24 mouse cellular contexts compared by ENCODE assay signal in the genomic region with DNA sequence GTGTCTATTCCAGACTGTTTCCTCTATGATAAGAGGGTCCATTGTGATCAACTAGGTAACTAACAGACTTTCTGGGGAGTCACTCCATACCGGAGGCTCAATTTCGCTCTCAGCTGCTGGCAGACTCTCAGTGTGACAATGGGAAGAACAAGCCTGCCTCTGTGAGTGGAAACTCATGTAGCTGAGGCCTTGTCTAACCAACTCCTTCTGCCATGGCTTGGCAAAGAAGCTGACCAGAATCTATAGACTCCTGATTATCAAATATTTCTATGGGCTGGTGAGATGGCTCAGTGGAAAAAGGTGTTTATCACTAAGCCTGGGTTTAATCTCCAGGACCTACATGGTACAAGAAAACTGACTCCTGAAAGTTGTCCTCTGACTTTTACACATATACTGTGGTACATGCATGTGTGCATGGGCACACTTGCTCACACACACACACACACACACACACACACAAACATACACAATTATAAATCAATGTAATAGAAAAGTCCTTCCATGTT. TPM values are rescaled to one million over a fixed set of nuclear protein-coding genes. Genes with fewer than 3 reads are reported as not detected.
DNase-seq lines count a peak whose midpoint lies in the region; ATAC-seq and TF ChIP-seq lines count a peak whose summit lies in the region.
"Had no signal": no experiment of that assay in that cellular context is flagged by ENCODE, and none has a peak within 500 bp of the region (broad histone marks: within the 10 kb centered on the region; RNA-seq: fewer than 3 reads in every experiment).

No protein-coding gene starts in this region.

- no peak for TF ChIP-seq POLR2A in MEL (IDR thresholded peaks at IDR 0.05; ENCODE audit: control insufficient read depth in 1 of 2, insufficient read depth in 1 of 2, low read depth in 1 of 2, low read length in 2 of 2, poor library complexity in 1 of 2)

- 56% methylated on average over 2 of the region's 2 CpGs for WGBS in heart, embryonic 13.5 days
- WGBS in liver, embryonic 11.5 days, result 57% methylated on average over 2 of the region's 2 CpGs
- WGBS in liver, embryonic 16.5 days (ENCODE audit: insufficient replicate concordance), result 31% methylated on average over 2 of the region's 2 CpGs
- 82% methylated on average over 2 of the region's 2 CpGs for WGBS in forebrain, embryonic 16.5 days

- H3K27ac ChIP-seq in heart, embryonic 13.5 days (replicated peaks), result 0 out of 2 replicates have a peak overlapping the region, but pooled peaks have one; percentile 12
- peak overlapping the region; percentile 42; the same call in 1 of the 2 replicates for H3K27ac ChIP-seq in MEL (ENCODE audit: control insufficient read depth, low read depth, low read length)
- H3K27ac ChIP-seq in liver, embryonic 11.5 days (ENCODE audit: low read depth, low read length), result peak overlapping the region; percentile 95; the same call in 1 of the 2 replicates
- peak overlapping the region; percentile 54 for H3K27ac ChIP-seq in liver, embryonic 16.5 days (ENCODE audit: low read length)
- H3K27ac ChIP-seq in forebrain, embryonic 16.5 days (ENCODE audit: low read length), result no peak overlapping the region
- H3K27ac ChIP-seq: forebrain, embryonic 12.5 days; hindbrain, embryonic 13.5 days; neural tube, embryonic 15.5 days had no signal

- no peak overlapping the region for H3K4me2 ChIP-seq in heart, embryonic 13.5 days
- H3K4me2 ChIP-seq in liver, embryonic 11.5 days, result no peak overlapping the region
- H3K4me2 ChIP-seq in liver, embryonic 16.5 days (ENCODE audit: low read depth, low read length), result no peak overlapping the region
- H3K4me2 ChIP-seq in forebrain, embryonic 16.5 days (ENCODE audit: low read length), result no peak overlapping the region
- H3K4me2 ChIP-seq: forebrain, embryonic 12.5 days; hindbrain, embryonic 13.5 days; neural tube, embryonic 15.5 days had no signal

- TF ChIP-seq RAD21 in MEL (IDR thresholded peaks at IDR 0.05; ENCODE audit: low read depth, low read length), result no peak

- DNase-seq in heart, postnatal 25 days (ENCODE audit: low spot score), result no peak
- DNase-seq in MEL (ENCODE audit: low read depth, low spot score), result peak; percentile 20
- DNase-seq in liver, embryonic 11.5 days (ENCODE audit: low spot score), result no peak
- no peak for DNase-seq in cerebellum, adult 11 months
- DNase-seq in cerebellum, postnatal 14 days, result no peak
- DNase-seq: adrenal gland, postnatal 14 days; cerebellum, adult 18-20 months; cerebellum, postnatal 10 days; gastrocnemius, postnatal 14 days; heart, postnatal 36 days; kidney, postnatal 14 days; lung, postnatal 36 days; midbrain, embryonic 14.5 days; retina, postnatal 1 day; right cerebral cortex, postnatal 14 days had no signal

- no peak overlapping the region for H3K9ac ChIP-seq in heart, embryonic 13.5 days
- H3K9ac ChIP-seq in MEL (ENCODE audit: control insufficient read depth, low read depth, low read length, poor library complexity, severe bottlenecking), result no peak overlapping the region
- no peak overlapping the region for H3K9ac ChIP-seq in liver, embryonic 11.5 days (ENCODE audit: low read depth, low read length)
- no peak overlapping the region for H3K9ac ChIP-seq in liver, embryonic 16.5 days (ENCODE audit: low read depth, low read length)
- no peak overlapping the region for H3K9ac ChIP-seq in forebrain, embryonic 16.5 days (replicated peaks; ENCODE audit: low read depth, low read length)
- H3K9ac ChIP-seq: forebrain, embryonic 12.5 days; hindbrain, embryonic 13.5 days; neural tube, embryonic 15.5 days had no signal

- no peak for TF ChIP-seq CTCF in MEL (IDR thresholded peaks at IDR 0.05 in 2 of 3, conservative IDR thresholded peaks at IDR 0.05 in 1 of 3; ENCODE audit: control insufficient read depth in 1 of 3, insufficient read depth in 1 of 3, low read depth in 2 of 3, low read length in 3 of 3, poor library complexity in 1 of 3, severe bottlenecking in 1 of 3)

- intact Hi-C loops in heart, postnatal 25 days (cut with DNase I), result no loop called here

- 0 out of 4 replicates have a peak, but pooled peaks have one; percentile 8 to 13 for TF ChIP-seq EP300 in MEL (IDR thresholded peaks at IDR 0.05; ENCODE audit: low read depth in 1 of 2, low read length in 2 of 2)

- H3K9me3 ChIP-seq in heart, embryonic 13.5 days, result no peaks in the 10 kb centered on the region
- H3K9me3 ChIP-seq in MEL (replicated peaks; ENCODE audit: insufficient read depth, low read length), result no peaks in the 10 kb centered on the region
- H3K9me3 ChIP-seq in liver, embryonic 11.5 days (ENCODE audit: control insufficient read depth, low read length), result no peaks in the 10 kb centered on the region
- no peaks in the 10 kb centered on the region for H3K9me3 ChIP-seq in liver, embryonic 16.5 days (replicated peaks; ENCODE audit: control insufficient read depth, low read length)
- no peaks in the 10 kb centered on the region for H3K9me3 ChIP-seq in forebrain, embryonic 16.5 days (ENCODE audit: control insufficient read depth, low read length)
- H3K9me3 ChIP-seq: forebrain, embryonic 12.5 days; hindbrain, embryonic 13.5 days; neural tube, embryonic 15.5 days had no signal

- H3K79me2 ChIP-seq in MEL (ENCODE audit: control insufficient read depth, insufficient read depth, low read length, poor library complexity), result no peaks in the 10 kb centered on the region

- H3K27me3 ChIP-seq in heart, embryonic 13.5 days (replicated peaks), result no peaks in the 10 kb centered on the region
- H3K27me3 ChIP-seq in MEL (ENCODE audit: control insufficient read depth in 1 of 2, insufficient read depth in 2 of 2, low read length in 2 of 2), result no peaks in the 10 kb centered on the region
- H3K27me3 ChIP-seq in liver, embryonic 11.5 days (replicated peaks; ENCODE audit: control insufficient read depth, insufficient read depth, low read length), result no peaks in the 10 kb centered on the region
- no peaks in the 10 kb centered on the region for H3K27me3 ChIP-seq in liver, embryonic 16.5 days (ENCODE audit: control insufficient read depth, insufficient read depth, low read depth, low read length)
- H3K27me3 ChIP-seq in forebrain, embryonic 16.5 days (replicated peaks; ENCODE audit: control insufficient read depth, insufficient read depth, low read length), result no peaks in the 10 kb centered on the region
- H3K27me3 ChIP-seq: forebrain, embryonic 12.5 days; hindbrain, embryonic 13.5 days; megakaryocyte, embryonic 14.5 days; neural tube, embryonic 15.5 days had no signal

- no peak overlapping the region for H3K4me3 ChIP-seq in heart, embryonic 13.5 days
- H3K4me3 ChIP-seq in MEL (ENCODE audit: control insufficient read depth in 1 of 2, insufficient read depth in 1 of 2, low read depth in 2 of 2, low read length in 2 of 2), result no peak overlapping the region
- no peak overlapping the region for H3K4me3 ChIP-seq in liver, embryonic 11.5 days (ENCODE audit: low read depth, low read length)
- no peak overlapping the region for H3K4me3 ChIP-seq in liver, embryonic 16.5 days (ENCODE audit: low read depth, low read length)
- H3K4me3 ChIP-seq in forebrain, embryonic 16.5 days (replicated peaks; ENCODE audit: low read length), result no peak overlapping the region
- H3K4me3 ChIP-seq: erythroblast, embryonic 14.5 days; forebrain, embryonic 12.5 days; hindbrain, embryonic 13.5 days; megakaryocyte, embryonic 14.5 days; neural tube, embryonic 15.5 days had no signal

- no peak for ATAC-seq in heart, embryonic 13.5 days (ENCODE audit: extremely low read depth, insufficient number of reproducible peaks, low FRiP score, low TSS enrichment)
- ATAC-seq in liver, embryonic 11.5 days (replicated peaks; ENCODE audit: low FRiP score), result peak; percentile 41
- ATAC-seq in liver, embryonic 16.5 days (ENCODE audit: low read depth), result peak; percentile 38; the same call in 1 of the 2 replicates
- no peak for ATAC-seq in forebrain, embryonic 16.5 days
- ATAC-seq: intestine, postnatal 0 days had no signal

- peaks cover 11% of the 10 kb centered on the region; the same call in 1 of the 2 replicates for H3K4me1 ChIP-seq in heart, embryonic 13.5 days
- H3K4me1 ChIP-seq in MEL (ENCODE audit: control insufficient read depth in 1 of 2, insufficient read depth in 2 of 2, low read length in 2 of 2), result peaks cover 14 to 22% of the 10 kb centered on the region in 2 experiments
- peaks cover 16% of the 10 kb centered on the region; the same call in 1 of the 2 replicates for H3K4me1 ChIP-seq in liver, embryonic 11.5 days (replicated peaks; ENCODE audit: control insufficient read depth, insufficient read depth, low read length)
- peaks cover 31% of the 10 kb centered on the region for H3K4me1 ChIP-seq in liver, embryonic 16.5 days (ENCODE audit: control insufficient read depth, low read depth, low read length)
- no peaks in the 10 kb centered on the region for H3K4me1 ChIP-seq in forebrain, embryonic 16.5 days (replicated peaks; ENCODE audit: control insufficient read depth, insufficient read depth, low read length)
- H3K4me1 ChIP-seq: forebrain, embryonic 12.5 days; hindbrain, embryonic 13.5 days; megakaryocyte, embryonic 14.5 days; neural tube, embryonic 15.5 days had no signal

- H3K36me3 ChIP-seq in heart, embryonic 13.5 days, result no peaks in the 10 kb centered on the region
- H3K36me3 ChIP-seq in MEL (ENCODE audit: control insufficient read depth in 1 of 2, insufficient read depth in 2 of 2, low read length in 2 of 2), result peaks cover 0 to 20% of the 10 kb centered on the region in 2 experiments; a peak in 2 of 4 replicates
- H3K36me3 ChIP-seq in liver, embryonic 11.5 days (ENCODE audit: control insufficient read depth, insufficient read depth, low read length), result no peaks in the 10 kb centered on the region
- no peaks in the 10 kb centered on the region for H3K36me3 ChIP-seq in liver, embryonic 16.5 days (ENCODE audit: control insufficient read depth, insufficient read depth)
- H3K36me3 ChIP-seq in forebrain, embryonic 16.5 days (ENCODE audit: control insufficient read depth, insufficient read depth), result no peaks in the 10 kb centered on the region
- H3K36me3 ChIP-seq: forebrain, embryonic 12.5 days; hindbrain, embryonic 13.5 days; neural tube, embryonic 15.5 days had no signal

RNA-seq across cellular contexts. Expression of gene Cdk20, which starts 19.3 kb away (rescaled TPM):
- polyA plus RNA-seq in heart, embryonic 13.5 days (2015; fragmentation: Nextera tagmentation; extraction: Ambion mirVana), result 5.1 and 5.3 TPM in 2 replicates
- 1 to 10 TPM; 2.7 to 4.4 TPM for total RNA-seq in heart, postnatal 25 days (2021)
- 3.4 and 3.6 TPM in 2 replicates for total RNA-seq in MEL (2012; rRNA removed)
- 1 to 10 TPM in 1 of 2 experiments, not detected in 1; 9.3 TPM for polyA plus RNA-seq in MEL (2012; ENCODE audit: insufficient read depth in 1 of 2, insufficient read length in 2 of 2, low read depth in 1 of 2, low replicate concordance in 2 of 2, missing spikeins in 1 of 2)
- 6.4 and 7.9 TPM in 2 replicates for polyA plus RNA-seq in liver, embryonic 11.5 days (2014; fragmentation: Nextera tagmentation; extraction: Ambion mirVana)
- 4.1 and 4.9 TPM in 2 replicates for polyA plus RNA-seq in liver, embryonic 16.5 days (2015; fragmentation: Nextera tagmentation; extraction: Ambion mirVana)
- polyA plus RNA-seq in forebrain, embryonic 16.5 days (2015; fragmentation: Nextera tagmentation; extraction: Ambion mirVana), result 32.6 and 33.1 TPM in 2 replicates

RNA-seq across cellular contexts. Expression of gene Ctsl, which starts 42.1 kb away (rescaled TPM):
- polyA plus RNA-seq in heart, embryonic 13.5 days (2015; fragmentation: Nextera tagmentation; extraction: Ambion mirVana), result 257 and 294 TPM in 2 replicates
- 100 to 1,000 TPM; 227 to 243 TPM for total RNA-seq in heart, postnatal 25 days (2021)
- total RNA-seq in MEL (2012; rRNA removed), result 20.1 and 22.5 TPM in 2 replicates
- 10 to 100 TPM in 1 of 2 experiments, not detected in 1; 39.2 TPM for polyA plus RNA-seq in MEL (2012; ENCODE audit: insufficient read depth in 1 of 2, insufficient read length in 2 of 2, low read depth in 1 of 2, low replicate concordance in 2 of 2, missing spikeins in 1 of 2)
- 160 and 164 TPM in 2 replicates for polyA plus RNA-seq in liver, embryonic 11.5 days (2014; fragmentation: Nextera tagmentation; extraction: Ambion mirVana)
- 242 and 244 TPM in 2 replicates for polyA plus RNA-seq in liver, embryonic 16.5 days (2015; fragmentation: Nextera tagmentation; extraction: Ambion mirVana)
- polyA plus RNA-seq in forebrain, embryonic 16.5 days (2015; fragmentation: Nextera tagmentation; extraction: Ambion mirVana), result 114 and 117 TPM in 2 replicates

Comparison
In these comparisons a context has a peak if more than half of its experiments do, and no peak if none do; other contexts are left out.
1. ATAC-seq: peak in liver, embryonic 11.5 days (single experiment) and liver, embryonic 16.5 days (single experiment); none in heart, embryonic 13.5 days (single experiment) and forebrain, embryonic 16.5 days (single experiment).